Mouse (Mus musculus) CH12.LX (cell line): Measurements from ENCODE around the gene Klhl7. TPM values are rescaled to one million over a fixed set of nuclear protein-coding genes. Genes with fewer than 3 reads are reported as not detected.

Experiments used
- DNase-seq: peaks from one replicate; pipeline ENCODE4 v3.0.0-alpha.2; 2013; ENCODE audit errors: extremely low read depth
- H3K27ac ChIP-seq: 2 replicates; pipeline ENCODE4 v1.5.1; 2012; ENCODE audit warnings: low read depth, mild to moderate bottlenecking, control low read depth, moderate library complexity; ENCODE audit not compliant: insufficient read depth
- H3K27me3 ChIP-seq: replicated peaks from 2 replicates; pipeline ENCODE3; 2012; ENCODE audit warnings: inconsistent platforms
- H3K36me3 ChIP-seq, 2 experiments: replicated peaks in 1 of 2; 2 replicates each; pipeline versions ENCODE3 to v1.6.1; 2012; ENCODE audit warnings: inconsistent platforms in 1 of 2, low read length in 1 of 2, mild to moderate bottlenecking in 1 of 2, mixed read lengths in 1 of 2, moderate library complexity in 1 of 2; ENCODE audit not compliant: control insufficient read depth in 1 of 2, insufficient read depth in 1 of 2
- H3K4me1 ChIP-seq, 2 experiments: 2 replicates each; pipeline ENCODE4 v1.6.1; 2012; ENCODE audit warnings: inconsistent platforms in 1 of 2, moderate library complexity in 1 of 2; ENCODE audit not compliant: insufficient read depth in 2 of 2, control insufficient read depth in 1 of 2
- H3K4me2 ChIP-seq: 2 replicates; pipeline ENCODE4 v1.6.1; 2012; ENCODE audit warnings: low read depth, mild to moderate bottlenecking, control low read depth; ENCODE audit not compliant: poor library complexity, insufficient read depth, severe bottlenecking
- H3K4me3 ChIP-seq, 3 experiments: fragments of 150-350 bp in 1 of 3; sonication (generic) in 1 of 3; replicated peaks in 1 of 3; 2 replicates each; pipeline versions ENCODE3 to v1.5.1; 2011 to 2012; ENCODE audit warnings: low read depth in 2 of 3, low read length in 2 of 3, mild to moderate bottlenecking in 2 of 3, moderate library complexity in 2 of 3, control low read depth in 1 of 3, improper control_type of control experiment in 1 of 3, inconsistent platforms in 1 of 3, mixed read lengths in 1 of 3; ENCODE audit not compliant: poor library complexity in 1 of 3
- H3K79me2 ChIP-seq: replicated peaks from 2 replicates; pipeline ENCODE4 v1.6.1; 2012; ENCODE audit warnings: mild to moderate bottlenecking, moderate library complexity; ENCODE audit not compliant: control insufficient read depth, poor library complexity, insufficient read depth, severe bottlenecking; ENCODE audit errors: extremely low read depth
- H3K9ac ChIP-seq: 2 replicates; pipeline ENCODE4 v1.6.1; 2012; ENCODE audit warnings: low read depth, mild to moderate bottlenecking, control low read depth, moderate library complexity; ENCODE audit not compliant: insufficient read depth
- H3K9me3 ChIP-seq: replicated peaks from 2 replicates; pipeline ENCODE3; 2012; ENCODE audit warnings: low read length, inconsistent platforms, mixed read lengths
- BHLHE40 ChIP-seq: IDR thresholded peaks from 2 replicates; pipeline ENCODE4 v1.6.1; 2011; ENCODE audit warnings: mild to moderate bottlenecking, low read depth, low read length, improper control_type of control experiment
- CHD1 ChIP-seq: IDR thresholded peaks from 2 replicates; pipeline ENCODE4 v1.6.1; 2012; ENCODE audit warnings: low read depth, low read length, improper control_type of control experiment, inconsistent platforms
- CHD2 ChIP-seq: IDR thresholded peaks from 2 replicates; pipeline ENCODE4 v1.6.1; 2011; ENCODE audit warnings: low read length, improper control_type of control experiment
- CTCF ChIP-seq, 2 experiments: IDR thresholded peaks in 1 of 2; conservative IDR thresholded peaks in 1 of 2; 2 replicates each; pipeline ENCODE4 v1.5.1; 2011 to 2012; ENCODE audit warnings: low read depth in 2 of 2, low read length in 2 of 2, improper control_type of control experiment in 1 of 2, inconsistent platforms in 1 of 2, mild to moderate bottlenecking in 1 of 2, moderate library complexity in 1 of 2
- E2F4 ChIP-seq: IDR thresholded peaks from 2 replicates; pipeline ENCODE4 v1.6.1; 2011; ENCODE audit warnings: low read depth, low read length, improper control_type of control experiment; ENCODE audit not compliant: insufficient replicate concordance
- ELF1 ChIP-seq: IDR thresholded peaks from 2 replicates; pipeline ENCODE4 v1.6.1; 2014; ENCODE audit warnings: low read depth, mild to moderate bottlenecking, inconsistent platforms, low read length, improper control_type of control experiment
- EP300 ChIP-seq: IDR thresholded peaks from 2 replicates; pipeline ENCODE4 v1.6.1; 2011; ENCODE audit warnings: low read length, improper control_type of control experiment
- GABPA ChIP-seq: IDR thresholded peaks from 2 replicates; pipeline ENCODE4 v1.6.1; 2012; ENCODE audit warnings: low read depth, low read length, improper control_type of control experiment, inconsistent platforms; ENCODE audit not compliant: insufficient replicate concordance
- HCFC1 ChIP-seq: IDR thresholded peaks from 2 replicates; pipeline ENCODE4 v1.6.1; 2012; ENCODE audit warnings: low read depth, mild to moderate bottlenecking, inconsistent platforms, low read length, improper control_type of control experiment
- IRF4 ChIP-seq: IDR thresholded peaks from 2 replicates; pipeline ENCODE4 v1.6.1; 2014; ENCODE audit warnings: low read depth, mild to moderate bottlenecking, inconsistent platforms, low read length, improper control_type of control experiment
- JUN ChIP-seq: IDR thresholded peaks from 2 replicates; pipeline ENCODE4 v1.6.1; 2011; ENCODE audit warnings: low read depth, mild to moderate bottlenecking, low read length, improper control_type of control experiment, moderate library complexity; ENCODE audit not compliant: insufficient read depth
- JUND ChIP-seq: conservative IDR thresholded peaks from 2 replicates; pipeline ENCODE4 v1.6.1; 2011; ENCODE audit warnings: low read depth, low read length, improper control_type of control experiment
- KAT2A ChIP-seq: IDR thresholded peaks from 2 replicates; pipeline ENCODE4 v1.6.1; 2012; ENCODE audit warnings: low read length, improper control_type of control experiment, inconsistent platforms; ENCODE audit not compliant: insufficient replicate concordance
- MAFK ChIP-seq: IDR thresholded peaks from 2 replicates; pipeline ENCODE4 v1.6.1; 2011; ENCODE audit warnings: low read length, improper control_type of control experiment; ENCODE audit not compliant: insufficient replicate concordance
- MAX ChIP-seq: IDR thresholded peaks from 2 replicates; pipeline ENCODE4 v1.6.1; 2011; ENCODE audit warnings: low read length, improper control_type of control experiment
- NELFE ChIP-seq: IDR thresholded peaks from 2 replicates; pipeline ENCODE4 v1.6.1; 2011; ENCODE audit warnings: low read depth, low read length, improper control_type of control experiment
- PAX5 ChIP-seq: IDR thresholded peaks from 2 replicates; pipeline ENCODE4 v1.6.1; 2012; ENCODE audit warnings: low read length, inconsistent platforms, mixed read lengths
- POLR2A ChIP-seq: IDR thresholded peaks from 2 replicates; pipeline ENCODE4 v1.6.1; 2011; ENCODE audit warnings: low read depth, mild to moderate bottlenecking, improper control_type of control experiment, low read length
- POLR2AphosphoS2 ChIP-seq: IDR thresholded peaks from 2 replicates; pipeline ENCODE4 v1.6.1; 2011; ENCODE audit warnings: low read depth, low read length, improper control_type of control experiment
- SIN3A ChIP-seq: IDR thresholded peaks from 2 replicates; pipeline ENCODE4 v1.6.1; 2012; ENCODE audit warnings: low read length, improper control_type of control experiment, inconsistent platforms
- TBP ChIP-seq: conservative IDR thresholded peaks from 2 replicates; pipeline ENCODE4 v1.6.1; 2011; ENCODE audit warnings: low read depth, low read length, improper control_type of control experiment
- TCF12 ChIP-seq: IDR thresholded peaks from 2 replicates; pipeline ENCODE4 v1.6.1; 2014; ENCODE audit warnings: low read depth, mild to moderate bottlenecking, inconsistent platforms, low read length, improper control_type of control experiment
- UBTF ChIP-seq: IDR thresholded peaks from 2 replicates; pipeline ENCODE4 v1.6.1; 2012; ENCODE audit warnings: low read depth, mild to moderate bottlenecking, inconsistent platforms, low read length, improper control_type of control experiment, moderate library complexity
- USF2 ChIP-seq: conservative IDR thresholded peaks from 2 replicates; pipeline ENCODE4 v1.6.1; 2011; ENCODE audit warnings: low read depth, low read length, improper control_type of control experiment
- ZC3H11A ChIP-seq: IDR thresholded peaks from 2 replicates; pipeline ENCODE4 v1.6.1; 2012; ENCODE audit warnings: low read depth, mild to moderate bottlenecking, inconsistent platforms, low read length, improper control_type of control experiment
- ZKSCAN1 ChIP-seq: IDR thresholded peaks from 2 replicates; pipeline ENCODE4 v1.6.1; 2012; ENCODE audit warnings: low read depth, inconsistent platforms, low read length, improper control_type of control experiment, borderline replicate concordance
- ZMIZ1 ChIP-seq: IDR thresholded peaks from 2 replicates; pipeline ENCODE4 v1.6.1; 2012; ENCODE audit warnings: low read depth, mild to moderate bottlenecking, inconsistent platforms, low read length, improper control_type of control experiment
- ZNF384 ChIP-seq: IDR thresholded peaks from 2 replicates; pipeline ENCODE4 v1.6.1; 2012; ENCODE audit warnings: low read depth, low read length, improper control_type of control experiment, inconsistent platforms
- dilution Hi-C: fragments of 300-500 bp; cut with MboI; formaldehyde crosslinking; loops from 2 replicates; pipeline ENCODE4 v1.14.3; 2020; ENCODE audit warnings: low sequenced_read_pairs; ENCODE audit not compliant: extremely low pct_unique_long_range_greater_than_20kb, extremely low pct_ligation_motif_present
- in situ Hi-C: fragments of 300-500 bp; cut with MboI; formaldehyde crosslinking; loops from 3 replicates; pipeline ENCODE4 v1.14.3; 2019; ENCODE audit warnings: low sequenced_read_pairs, low pct_ligation_motif_present, low pct_unique_long_range_greater_than_20kb, mixed read lengths
- polyA plus RNA-seq: library from polyadenylated mRNA; unstranded; fragments of >175 nt; gene quantifications from 2 replicates; pipeline ENCODE4 v1.2.1, GENCODE M21; 2012; ENCODE audit warnings: low read depth; ENCODE audit not compliant: insufficient read length
- total RNA-seq, 2 experiments: library from RNA; depleted of rRNA; stranded (reverse); fragments of 300-350 nt in 1 of 2; fragments of >200 nt in 1 of 2; gene quantifications; 2 replicates each; pipeline ENCODE4 v1.2.3; 2012 to 2014

The Klhl7 gene
- total and polyA plus RNA-seq, 3 experiments: 20.4 to 71.4 (median 26.5) TPM

DNA sequence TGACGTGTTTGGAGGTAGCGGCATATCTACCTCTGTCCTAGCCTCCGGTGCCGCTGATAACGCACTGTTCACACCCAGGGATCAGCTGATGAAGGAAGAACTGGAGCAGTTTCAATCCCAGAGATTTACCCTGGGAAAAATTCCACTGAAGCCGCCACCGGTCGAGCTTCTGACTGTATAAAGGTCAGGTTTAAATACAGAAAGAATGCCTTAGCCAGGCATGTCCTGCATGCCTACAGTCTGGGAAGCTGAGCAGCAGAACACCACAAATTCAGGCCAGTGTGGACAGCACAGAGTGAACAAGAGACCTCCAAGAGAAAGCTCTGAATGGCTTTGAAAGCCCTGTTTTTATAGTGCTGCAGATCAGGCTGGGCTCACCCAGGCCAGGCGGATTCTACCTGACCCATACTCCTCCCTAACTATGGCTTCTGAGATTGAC lies 81.9 kb downstream of the Klhl7 start:
- dilution Hi-C loops: no loop called here
- Histone ChIP-seq H3K4me3 (no peak overlapping the region), H3K9ac (no peak overlapping the region), H3K79me2 (no peaks in the 10 kb centered on the region), H3K27ac (no peak overlapping the region), H3K4me1 (no peaks in the 10 kb centered on the region)
- TF ChIP-seq UBTF (no peak), E2F4 (no peak), ZMIZ1 (no peak), KAT2A (no peak), JUND (no peak), ZNF384 (no peak), CTCF (conservative IDR thresholded peaks at IDR 0.05 in 1 of 2, IDR thresholded peaks at IDR 0.05 in 1 of 2; ENCODE audit: low read depth in 2 of 2, low read length in 2 of 2) (no peak), IRF4 (no peak), PAX5 (no peak), MAFK (no peak), NELFE (no peak), GABPA (no peak), POLR2AphosphoS2 (no peak), ZC3H11A (no peak), HCFC1 (no peak), EP300 (no peak), CHD1 (no peak), BHLHE40 (no peak), ZKSCAN1 (no peak), TCF12 (no peak)
- TF ChIP-seq, all 38 proteins: peak for 0
- no peak overlapping the region for H3K4me2 ChIP-seq
- peaks cover 44 to 76% of the 10 kb centered on the region in 2 experiments for H3K36me3 ChIP-seq
- peaks cover 8% of the 10 kb centered on the region for H3K9me3 ChIP-seq
- no peak for DNase-seq
- H3K27me3 ChIP-seq: no peaks in the 10 kb centered on the region
- in situ Hi-C loops: no loop called here

DNA sequence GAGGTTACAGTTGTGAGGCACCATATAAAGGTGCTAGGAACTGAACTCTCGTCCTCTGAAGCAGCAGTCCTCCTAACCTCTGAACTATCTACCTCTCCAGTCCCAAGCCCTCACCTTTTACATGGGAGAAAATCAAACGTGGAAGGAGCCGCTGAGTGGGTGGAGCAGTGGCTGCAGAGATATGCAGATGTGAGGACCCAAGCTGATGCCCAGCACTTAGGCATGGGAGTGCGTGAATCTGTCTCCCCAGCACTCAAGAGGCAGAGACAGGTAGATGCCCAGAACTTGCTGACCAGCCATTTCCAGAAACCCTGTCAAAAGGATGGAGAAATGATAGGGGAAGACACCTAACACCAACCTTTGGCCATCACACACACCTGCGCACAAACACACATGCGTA lies 82.7 kb downstream of the Klhl7 start:
- no peak for DNase-seq
- in situ Hi-C loops: no loop called here
- no peak overlapping the region for H3K4me2 ChIP-seq
- TF ChIP-seq CHD1 (no peak), ZC3H11A (no peak), SIN3A (no peak), TCF12 (no peak), BHLHE40 (no peak), ELF1 (no peak), MAX (no peak), USF2 (no peak), E2F4 (no peak), KAT2A (no peak), GABPA (no peak), TBP (no peak), CHD2 (no peak), EP300 (no peak), POLR2A (no peak), UBTF (no peak), ZKSCAN1 (no peak), JUN (no peak), ZMIZ1 (no peak)
- H3K9me3 ChIP-seq: peaks cover 8% of the 10 kb centered on the region
- no peak overlapping the region for H3K9ac ChIP-seq
- H3K4me3 ChIP-seq: no peak overlapping the region
- H3K79me2 ChIP-seq: no peaks in the 10 kb centered on the region
- H3K27me3 ChIP-seq: no peaks in the 10 kb centered on the region
- dilution Hi-C loops: no loop called here
- H3K36me3 ChIP-seq: peaks cover 38 to 69% of the 10 kb centered on the region in 2 experiments
- H3K27ac ChIP-seq: no peak overlapping the region
- H3K4me1 ChIP-seq: no peaks in the 10 kb centered on the region
